Mouse (Mus musculus): ENCODE results near the gene Ccl21a. TPM values are rescaled to one million over a fixed set of nuclear protein-coding genes. Genes with fewer than 3 reads are reported as not detected.

The Ccl21a gene
- 0.25 and 0.67 TPM in 2 replicates for polyA plus RNA-seq (2012; rRNA removed)

GRCm38 (mm10) chr4:42773893-42774292, at the start of gene Ccl21a:
Gene Ccl21a (minus strand): TSS chr4:42773993.

GRCm38 (mm10) chr4:42756477-42756876, 17.3 kb downstream of the Ccl21a start, which contains the start of gene Ccl19:
Gene Ccl19 (minus strand): TSS chr4:42756577.

GRCm38 (mm10) chr4:42735245-42735644, 38.5 kb downstream of the Ccl21a start, which contains the start of gene 4930578G10Rik:
Gene 4930578G10Rik (plus strand): TSS chr4:42735545.

Other genes with a start within 250 kb of the Ccl21a start
- not detected in 2 replicates for gene Fam205a2, start 245.8 kb downstream of the Ccl21a start, polyA plus RNA-seq (2012; rRNA removed)
- not detected in 2 replicates for gene Gm10591, start 161.8 kb downstream of the Ccl21a start, polyA plus RNA-seq (2012; rRNA removed)
- 0.10 TPM in 1 of 2 replicates, not detected in the other for gene Gm2564, start 144.3 kb downstream of the Ccl21a start, polyA plus RNA-seq (2012; rRNA removed)
- not detected in 2 replicates for gene Ccl27b, start 118.7 kb downstream of the Ccl21a start, polyA plus RNA-seq (2012; rRNA removed)
- gene Il11ra2, start 112.1 kb downstream of the Ccl21a start, polyA plus RNA-seq (2012; rRNA removed): not detected in 2 replicates
- gene 4930578G10Rik, start 38.4 kb downstream of the Ccl21a start, polyA plus RNA-seq (2012; rRNA removed): not detected in 2 replicates
- 0.07 and 0.09 TPM in 2 replicates for gene Ccl19, start 17.4 kb downstream of the Ccl21a start, polyA plus RNA-seq (2012; rRNA removed)
- 0.11 and 0.14 TPM in 2 replicates for gene Fam205a1, start 79.9 kb upstream of the Ccl21a start, polyA plus RNA-seq (2012; rRNA removed)
- gene Gm12394, start 82.8 kb upstream of the Ccl21a start, polyA plus RNA-seq (2012; rRNA removed): not detected in 2 replicates
- 0.02 TPM in 2 replicates for gene Fam205c, start 100.2 kb upstream of the Ccl21a start, polyA plus RNA-seq (2012; rRNA removed)
- gene Phf24, start 142.7 kb upstream of the Ccl21a start, polyA plus RNA-seq (2012; rRNA removed): 0.13 and 0.14 TPM in 2 replicates
- gene Dnajb5, start 175.8 kb upstream of the Ccl21a start, polyA plus RNA-seq (2012; rRNA removed): 1.4 and 1.5 TPM in 2 replicates
- 0.02 TPM in 1 of 2 replicates, not detected in the other for gene 1700022I11Rik, start 195.6 kb upstream of the Ccl21a start, polyA plus RNA-seq (2012; rRNA removed)
- gene Vcp, start 226.5 kb upstream of the Ccl21a start, polyA plus RNA-seq (2012; rRNA removed): 69.7 and 71.6 TPM in 2 replicates
- 6.0 and 6.1 TPM in 2 replicates for gene Fancg, start 236.5 kb upstream of the Ccl21a start, polyA plus RNA-seq (2012; rRNA removed)

Data from liver, embryonic 18 days (tissue).